Mouse (Mus musculus) liver, embryonic 12.5 days (tissue): ENCODE data around the gene Shisa3. TPM values are rescaled to one million over a fixed set of nuclear protein-coding genes. Genes with fewer than 3 reads are reported as not detected.

Source experiments
- ATAC-seq: fragments of 200-750 bp; cut with Nextera tagmentation; 2 replicates; pipeline ENCODE4 v1.8.0; 2017; ENCODE audit warnings: moderate number of reproducible peaks, mild to moderate bottlenecking, moderate library complexity
- H3K27ac ChIP-seq: fragments of 300-500 bp; sonication (generic); 2 replicates; pipeline ENCODE4 v1.5.1; 2016; ENCODE audit warnings: mild to moderate bottlenecking
- H3K27me3 ChIP-seq: fragments of 300-500 bp; sonication (generic); replicated peaks from 2 replicates; pipeline ENCODE4 v1.6.1; 2016; ENCODE audit warnings: mild to moderate bottlenecking, moderate library complexity
- H3K36me3 ChIP-seq: fragments of 300-500 bp; sonication (generic); 2 replicates; pipeline ENCODE4 v1.6.1; 2016; ENCODE audit warnings: mild to moderate bottlenecking, moderate library complexity
- H3K4me1 ChIP-seq: fragments of 300-500 bp; sonication (generic); 2 replicates; pipeline ENCODE4 v1.6.1; 2016
- H3K4me2 ChIP-seq: fragments of 300-500 bp; sonication (generic); 2 replicates; pipeline ENCODE4 v1.6.1; 2016; ENCODE audit warnings: mild to moderate bottlenecking, moderate library complexity
- H3K4me3 ChIP-seq: fragments of 300-500 bp; sonication (generic); 2 replicates; pipeline ENCODE4 v1.5.1; 2016; ENCODE audit warnings: mild to moderate bottlenecking, moderate library complexity
- H3K9ac ChIP-seq: fragments of 300-500 bp; sonication (generic); 2 replicates; pipeline ENCODE4 v1.6.1; 2016; ENCODE audit warnings: mild to moderate bottlenecking, moderate library complexity
- H3K9me3 ChIP-seq: fragments of 300-500 bp; sonication (generic); replicated peaks from 2 replicates; pipeline ENCODE4 v1.6.1; 2016; ENCODE audit warnings: mild to moderate bottlenecking, moderate library complexity
- WGBS: fragments of 180-500 bp; shearing (Covaris S2); methylation state at CpG from one replicate; pipeline ENCODE4 v1.1.7; 2016; ENCODE audit not compliant: insufficient replicate concordance; 5-methylcytosine and 5-hydroxymethylcytosine counted together
- microRNA-seq: library from miRNA; unstranded; fragments of <30 nt; microRNA quantifications from one replicate; pipeline ENCODE4, GENCODE M21; 2017
- polyA plus RNA-seq: library from polyadenylated mRNA; unstranded; fragments of >200 nt; fragmentation: Nextera tagmentation; extraction: Ambion mirVana; gene quantifications from 2 replicates; pipeline ENCODE4 v1.2.1, GENCODE M21; 2016

Gene Shisa3
- polyA plus RNA-seq, 1 experiment from 2014 or later: 5.7 TPM

- WGBS: 85% methylated on average over 13 of the region's 13 CpGs
- no peak overlapping the region for H3K9ac ChIP-seq
- H3K9me3 ChIP-seq: no peaks in the 10 kb centered on the region
- no peaks in the 10 kb centered on the region for H3K27me3 ChIP-seq
- H3K4me1 ChIP-seq: no peaks in the 10 kb centered on the region
- H3K27ac ChIP-seq: no peak overlapping the region
- no peak for ATAC-seq
- no peak overlapping the region for H3K4me3 ChIP-seq
- H3K4me2 ChIP-seq: no peak overlapping the region
- peaks cover 83% of the 10 kb centered on the region for H3K36me3 ChIP-seq
Observed at GRCm38 (mm10) chr5:67656821-67657259, 49.2 kb downstream of the Shisa3 start.

DNA sequence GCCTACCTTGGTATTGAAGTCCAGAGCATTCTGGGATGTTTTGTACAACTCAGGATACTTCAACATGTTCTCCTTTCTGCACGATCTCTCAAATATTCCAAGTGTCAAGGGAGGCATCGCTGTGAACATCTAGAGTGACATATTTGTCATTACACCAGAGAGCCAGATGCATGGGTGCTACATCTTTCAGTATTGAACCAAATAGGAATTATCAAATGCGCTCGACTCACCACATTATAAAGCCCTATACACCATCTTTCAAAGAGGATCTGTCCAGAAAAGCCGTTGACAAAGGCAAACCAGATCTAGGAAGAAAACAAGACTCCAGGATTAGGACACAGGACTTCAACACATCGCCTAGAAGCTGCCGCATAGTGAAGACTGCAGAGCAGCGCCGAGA lies 52.2 kb downstream of the Shisa3 start:
- Histone ChIP-seq H3K9ac (no peak overlapping the region), H3K4me3 (no peak overlapping the region), H3K9me3 (no peaks in the 10 kb centered on the region), H3K27ac (no peak overlapping the region), H3K36me3 (peaks cover 80% of the 10 kb centered on the region), H3K4me1 (no peaks in the 10 kb centered on the region), H3K27me3 (no peaks in the 10 kb centered on the region), H3K4me2 (no peak overlapping the region)
- no peak for ATAC-seq
- WGBS: 92% methylated on average over 9 of the region's 9 CpGs

DNA sequence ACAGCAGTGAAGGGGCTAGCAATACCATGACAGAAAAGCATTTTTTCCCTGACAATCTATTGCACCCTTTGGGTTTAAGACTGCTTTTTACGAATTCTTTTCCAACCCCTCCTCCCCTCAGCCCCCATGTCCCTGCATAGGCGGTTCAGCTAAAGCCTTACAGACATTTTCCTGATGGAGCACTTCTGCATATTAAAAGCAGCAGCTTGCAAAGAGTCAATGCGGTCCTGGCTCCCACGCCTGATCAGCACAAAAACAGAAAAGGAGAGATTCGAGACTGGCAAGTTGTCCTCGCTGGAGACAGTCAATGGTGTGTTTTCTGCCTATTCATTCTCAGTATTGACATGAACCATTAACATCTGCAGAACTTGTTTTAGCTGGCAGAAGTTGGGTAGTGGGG lies 55.0 kb downstream of the Shisa3 start:
- H3K4me3 ChIP-seq: no peak overlapping the region
- no peaks in the 10 kb centered on the region for H3K4me1 ChIP-seq
- H3K27me3 ChIP-seq: no peaks in the 10 kb centered on the region
- H3K4me2 ChIP-seq: no peak overlapping the region
- H3K9me3 ChIP-seq: no peaks in the 10 kb centered on the region
- H3K27ac ChIP-seq: no peak overlapping the region
- ATAC-seq: no peak
- WGBS: 75% methylated on average over 6 of the region's 6 CpGs
- peaks cover 84% of the 10 kb centered on the region for H3K36me3 ChIP-seq
- no peak overlapping the region for H3K9ac ChIP-seq

DNA sequence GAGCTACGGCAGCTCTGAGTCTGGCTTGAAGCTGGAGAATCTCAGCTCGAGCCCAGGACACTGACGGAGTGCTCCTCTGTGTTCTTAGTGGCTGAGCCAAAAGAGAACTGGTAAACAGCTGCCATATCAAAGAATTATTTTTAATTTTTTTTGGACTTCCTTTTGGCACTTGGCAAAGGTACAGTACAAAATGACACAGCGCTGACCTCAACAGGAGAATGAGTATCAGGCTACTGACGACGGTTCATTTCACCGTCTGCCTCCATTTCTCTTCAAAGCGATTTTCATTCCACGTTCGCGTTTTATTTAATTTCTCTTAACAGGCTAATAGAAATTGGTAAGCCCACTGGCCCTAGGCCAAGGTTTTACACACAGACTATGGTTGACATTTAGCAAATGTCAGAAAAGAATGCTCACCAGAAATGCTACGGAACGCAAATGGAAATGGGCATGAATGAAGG lies 61.8 kb downstream of the Shisa3 start:
- Histone ChIP-seq H3K4me2 (no peak overlapping the region), H3K27me3 (no peaks in the 10 kb centered on the region), H3K9me3 (no peaks in the 10 kb centered on the region), H3K4me1 (no peaks in the 10 kb centered on the region), H3K36me3 (peaks cover 94% of the 10 kb centered on the region), H3K27ac (no peak overlapping the region), H3K9ac (no peak overlapping the region), H3K4me3 (no peak overlapping the region)
- WGBS: 83% methylated on average over 13 of the region's 13 CpGs
- ATAC-seq: no peak

DNA sequence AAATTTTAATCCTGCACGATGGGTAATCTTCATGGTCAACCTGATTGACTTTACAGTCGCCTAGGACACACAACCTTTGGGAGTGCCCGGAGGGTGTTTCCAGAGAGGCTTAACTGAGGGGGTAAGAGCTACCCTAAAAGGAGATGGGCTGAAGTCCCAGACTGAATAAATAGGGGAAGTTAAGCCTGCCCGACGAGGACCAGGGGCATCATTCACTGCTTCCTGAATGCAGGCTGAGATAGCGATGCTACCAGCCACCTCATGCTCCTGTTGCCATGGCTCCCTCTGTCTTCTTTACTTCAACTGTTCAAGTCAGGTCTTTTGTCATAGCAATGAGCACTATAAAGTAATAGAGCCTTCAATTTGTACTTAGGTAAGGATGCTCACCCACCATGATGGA lies 62.5 kb downstream of the Shisa3 start:
- Histone ChIP-seq H3K36me3 (peaks cover 94% of the 10 kb centered on the region), H3K27ac (no peak overlapping the region), H3K9me3 (no peaks in the 10 kb centered on the region), H3K4me2 (no peak overlapping the region), H3K27me3 (no peaks in the 10 kb centered on the region), H3K9ac (no peak overlapping the region), H3K4me3 (no peak overlapping the region), H3K4me1 (no peaks in the 10 kb centered on the region)
- no peak for ATAC-seq
- 55% methylated on average over 6 of the region's 6 CpGs for WGBS

- 76% methylated on average over 4 of the region's 4 CpGs for WGBS
- peaks cover 94% of the 10 kb centered on the region for H3K36me3 ChIP-seq
- no peaks in the 10 kb centered on the region for H3K9me3 ChIP-seq
- H3K4me1 ChIP-seq: no peaks in the 10 kb centered on the region
- no peak overlapping the region for H3K4me3 ChIP-seq
- no peak overlapping the region for H3K27ac ChIP-seq
- ATAC-seq: no peak
- H3K27me3 ChIP-seq: no peaks in the 10 kb centered on the region
- H3K9ac ChIP-seq: no peak overlapping the region
- H3K4me2 ChIP-seq: no peak overlapping the region
Observed at GRCm38 (mm10) chr5:67673008-67673407, 65.3 kb downstream of the Shisa3 start.

Small RNAs within 50 kb of the gene (microRNA-seq; reads per million reads assigned to microRNA genes)
- not detected for gene Gm23617

Other genes starting within 250 kb of the Shisa3 start
- 2.1 and 2.5 TPM in 2 replicates for gene Bend4, start 179.6 kb upstream of the Shisa3 start, polyA plus RNA-seq
- gene Atp8a1, start 239.6 kb downstream of the Shisa3 start, polyA plus RNA-seq: 61.2 and 64.2 TPM in 2 replicates